Mouse (Mus musculus) adrenal gland, adult (tissue): ENCODE data around the gene Eif4g1.

ENCODE experiments used
- DNase-seq, 2 experiments: peaks; one replicate each; pipeline ENCODE4 v3.0.0; 2022 to 2023; ENCODE audit warnings: low spot score in 1 of 2; ENCODE audit not compliant: inconsistent age in 2 of 2

Eif4g1 gene

DNA sequence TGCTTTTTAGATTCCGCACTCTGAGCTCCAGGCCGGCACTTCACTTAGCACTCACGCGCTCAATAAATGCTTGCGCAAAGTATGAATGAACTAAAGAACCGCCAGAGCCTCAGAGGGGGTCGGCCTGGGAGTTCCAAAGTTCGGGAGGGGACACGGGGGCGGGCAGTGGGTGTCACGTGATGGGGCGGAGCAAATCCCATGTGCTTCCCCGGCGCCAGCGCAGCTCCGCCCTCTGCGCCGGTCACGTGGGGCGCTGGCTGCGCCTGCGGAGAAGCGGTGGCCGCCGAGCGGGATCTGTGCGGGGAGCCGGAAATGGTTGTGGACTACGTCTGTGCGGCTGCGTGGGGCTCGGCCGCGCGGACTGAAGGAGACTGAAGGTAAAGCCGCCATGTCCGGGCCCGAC is 4.4 kb downstream of the Eif4g1 start:
- peak; percentile 99 for DNase-seq

DNA sequence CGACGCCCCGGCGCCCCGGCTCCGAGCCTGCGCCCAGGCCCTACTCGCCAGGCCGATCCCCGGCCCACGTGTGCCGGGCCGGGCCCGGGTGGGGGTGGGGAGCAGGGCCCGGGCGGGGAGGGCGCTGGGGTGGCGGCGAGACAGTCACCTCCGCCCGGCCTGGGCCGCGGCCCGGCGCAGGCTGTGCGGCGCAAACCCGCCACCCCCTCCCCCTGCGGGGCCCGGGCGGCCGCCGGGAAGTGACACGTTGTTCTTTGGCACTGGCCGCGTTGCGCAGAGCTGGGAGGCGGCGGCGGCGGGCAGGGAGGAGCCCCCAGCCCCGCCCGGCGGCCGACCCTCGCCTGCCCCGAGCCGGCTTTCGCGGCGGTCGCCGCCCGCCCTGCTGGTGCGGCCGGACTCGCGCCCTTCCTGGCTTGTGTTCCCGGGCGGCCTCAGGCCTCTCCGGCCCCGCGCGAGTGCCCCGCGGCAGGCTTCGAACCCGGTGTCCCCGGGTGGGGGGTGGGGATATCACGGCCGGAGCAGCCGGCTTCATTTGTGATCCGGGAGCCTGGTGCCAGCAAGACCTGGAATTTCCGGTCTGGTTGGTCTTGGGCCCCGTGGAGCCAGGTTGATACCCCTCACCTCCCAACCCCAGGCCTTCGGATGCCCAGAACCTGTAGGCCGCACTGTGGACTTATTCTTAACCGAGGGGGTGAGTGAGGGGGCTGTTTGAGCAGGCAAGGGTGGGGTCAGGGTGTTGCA is 5.0 kb downstream of the Eif4g1 start:
- DNase-seq, result peak in 1 of 2 experiments; percentile 79

- peak; percentile 62 to 84 for DNase-seq
These were observed 5.7 kb downstream of the Eif4g1 start for GRCm38 (mm10) chr16:20673706-20674303.

DNA sequence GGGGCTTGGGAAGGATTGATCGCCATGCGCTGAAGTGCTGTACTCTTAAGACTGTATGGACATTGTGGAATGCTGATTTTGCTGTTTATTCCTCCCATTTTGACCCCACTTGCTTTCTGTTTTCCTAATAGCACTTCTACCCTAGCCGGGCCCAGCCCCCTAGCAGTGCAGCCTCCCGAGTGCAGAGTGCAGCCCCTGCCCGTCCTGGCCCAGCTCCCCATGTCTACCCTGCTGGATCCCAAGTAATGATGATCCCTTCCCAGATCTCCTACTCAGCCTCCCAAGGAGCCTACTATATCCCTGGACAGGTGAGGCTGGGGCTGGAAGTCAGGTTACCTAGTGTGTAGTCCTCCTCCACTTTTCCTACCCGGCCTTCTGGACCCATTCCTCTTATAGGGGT is 7.1 kb downstream of the Eif4g1 start:
- no peak for DNase-seq

DNA sequence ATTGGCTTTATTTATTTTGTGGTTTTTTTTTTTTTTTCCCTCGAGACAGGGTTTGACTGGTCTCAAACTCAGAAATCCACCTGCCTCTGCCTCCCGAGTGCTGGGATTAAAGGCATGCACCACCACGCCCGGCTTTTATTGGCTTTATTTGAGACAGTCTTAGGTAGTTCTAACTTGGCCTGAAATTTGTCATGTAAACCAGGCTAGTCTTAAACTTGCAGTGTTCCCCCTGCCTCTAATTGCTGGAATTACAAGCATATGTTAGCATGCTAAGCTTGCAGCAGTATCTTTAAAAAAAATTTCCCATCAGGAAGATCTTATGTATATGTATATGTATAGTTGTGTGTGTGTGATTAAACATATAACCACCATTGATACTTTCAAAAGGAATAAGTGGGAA is 8.6 kb downstream of the Eif4g1 start:
- DNase-seq, result no peak

DNA sequence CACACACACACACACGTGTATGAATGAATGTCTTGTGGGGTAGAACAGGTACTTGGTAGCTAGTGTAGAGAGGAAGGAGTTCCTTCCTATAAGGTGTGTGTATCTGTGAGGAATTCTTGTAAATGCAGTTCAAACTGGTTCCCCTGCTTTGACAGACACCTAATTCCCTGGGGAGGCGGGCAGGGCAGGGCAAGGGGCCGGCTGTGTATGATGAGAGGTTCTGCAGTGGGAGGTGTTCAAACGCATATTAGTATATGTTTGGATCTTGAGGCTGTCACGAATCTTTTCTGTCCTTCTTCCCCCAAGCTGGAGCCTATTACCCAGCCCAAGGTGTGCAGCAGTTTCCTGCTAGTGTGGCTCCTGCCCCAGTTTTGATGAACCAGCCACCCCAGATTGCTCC is 9.3 kb downstream of the Eif4g1 start:
- DNase-seq, result no peak

DNA sequence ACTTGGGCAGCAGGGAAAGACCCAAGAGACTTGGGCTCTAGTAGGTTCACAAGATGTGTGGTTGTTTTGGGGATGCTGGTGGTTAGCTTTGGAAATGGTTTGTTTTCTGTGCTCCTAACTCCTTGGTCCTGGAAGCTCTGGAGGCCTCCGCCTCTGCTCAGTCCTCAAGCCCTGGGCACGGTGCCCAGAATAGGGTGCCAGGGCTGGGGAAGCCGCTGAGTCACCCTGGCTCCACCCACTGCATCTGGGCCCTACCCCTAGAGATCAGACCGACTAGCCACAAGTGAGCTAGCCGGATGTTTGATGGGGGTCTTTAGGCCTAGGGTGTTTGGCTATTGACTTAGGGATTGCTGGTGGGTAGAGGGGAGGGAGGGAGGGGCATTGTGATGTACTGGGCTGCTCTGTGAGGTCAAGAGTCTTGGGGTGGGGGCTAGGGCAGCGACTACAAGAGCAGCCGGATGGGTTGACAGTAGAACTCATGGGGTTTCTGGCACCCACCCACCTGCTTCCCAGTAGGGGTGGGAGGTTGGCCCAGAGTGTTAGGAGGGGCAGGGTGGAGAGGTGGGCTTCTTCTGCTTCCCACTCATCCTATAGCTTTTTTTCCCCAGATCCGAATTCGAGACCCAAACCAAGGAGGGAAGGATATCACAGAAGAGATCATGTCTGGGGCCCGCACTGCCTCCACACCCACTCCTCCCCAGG is 10.0 kb downstream of the Eif4g1 start:
- DNase-seq, result peak; percentile 95 to 97

DNA sequence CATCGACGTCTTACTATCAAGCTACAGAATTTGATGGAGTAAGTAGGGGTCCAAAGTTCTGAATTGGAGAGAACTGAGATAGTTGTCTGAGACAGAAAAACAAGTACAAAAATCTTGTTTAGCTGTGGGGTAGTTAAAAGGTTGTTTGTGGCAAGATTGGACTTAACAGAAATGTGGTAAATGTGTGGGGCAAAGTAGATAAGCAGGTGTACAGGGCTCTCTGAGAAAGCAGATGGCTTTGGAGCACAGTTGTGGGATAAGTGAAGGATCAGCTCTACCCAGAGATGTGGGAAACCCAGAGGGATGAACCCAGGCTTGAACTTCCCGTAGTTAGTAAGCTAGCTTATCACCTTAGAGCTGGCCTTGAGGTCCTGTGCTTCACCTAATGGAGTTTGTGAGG is 22.7 kb downstream of the Eif4g1 start:
- no peak for DNase-seq

DNA sequence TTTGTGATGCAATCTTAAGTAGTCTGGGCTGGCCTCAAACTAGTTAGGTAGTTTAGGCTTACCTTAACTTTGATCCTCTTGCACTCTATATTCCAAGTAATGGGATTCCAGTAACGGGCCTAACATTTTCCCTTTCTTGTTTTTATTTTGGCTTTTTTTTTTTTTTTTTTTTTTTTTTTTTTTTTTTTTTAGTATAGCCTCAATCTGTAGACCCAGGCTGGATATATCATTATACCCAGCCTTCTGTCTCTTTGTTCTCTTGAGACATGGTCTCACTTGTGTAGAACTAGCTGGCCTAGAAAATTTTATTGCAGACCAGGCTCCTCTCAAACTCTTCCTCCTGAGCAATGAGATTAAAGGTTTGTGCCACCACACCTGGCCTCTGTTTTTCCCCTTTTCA is 23.5 kb downstream of the Eif4g1 start:
- DNase-seq, result no peak

DNA sequence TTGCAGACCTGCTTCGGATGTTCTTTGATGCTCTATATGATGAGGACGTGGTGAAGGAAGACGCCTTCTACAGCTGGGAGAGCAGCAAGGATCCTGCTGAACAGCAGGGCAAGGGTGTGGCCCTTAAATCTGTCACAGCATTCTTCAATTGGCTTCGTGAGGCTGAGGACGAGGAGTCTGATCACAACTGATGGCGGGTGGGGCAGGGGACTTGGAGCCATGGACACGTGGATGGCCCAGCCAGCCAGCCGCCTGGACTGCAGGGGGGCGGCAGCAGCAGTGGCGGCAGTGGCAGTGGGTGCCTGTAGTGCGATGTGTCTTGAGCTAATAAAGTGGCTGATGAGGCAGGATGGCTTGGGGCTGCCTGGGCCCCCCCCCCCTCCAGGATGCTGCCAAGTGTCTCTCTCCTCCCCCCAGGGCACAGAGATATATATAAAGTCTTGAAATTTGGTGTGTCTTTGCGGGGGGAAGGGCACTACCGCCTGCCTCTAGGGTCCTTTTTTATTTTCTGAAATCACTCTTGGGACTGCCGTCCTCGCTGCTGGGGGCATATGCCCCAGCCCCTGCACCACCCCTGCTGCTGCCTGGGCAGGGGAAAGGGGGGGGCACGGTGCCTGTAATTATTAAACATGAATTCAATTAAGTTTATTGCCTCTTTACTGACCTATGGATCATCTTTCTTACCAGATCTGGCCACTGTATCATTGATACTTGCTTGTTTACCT is 24.3 kb downstream of the Eif4g1 start:
- peak; percentile 33 to 60 for DNase-seq

DNA sequence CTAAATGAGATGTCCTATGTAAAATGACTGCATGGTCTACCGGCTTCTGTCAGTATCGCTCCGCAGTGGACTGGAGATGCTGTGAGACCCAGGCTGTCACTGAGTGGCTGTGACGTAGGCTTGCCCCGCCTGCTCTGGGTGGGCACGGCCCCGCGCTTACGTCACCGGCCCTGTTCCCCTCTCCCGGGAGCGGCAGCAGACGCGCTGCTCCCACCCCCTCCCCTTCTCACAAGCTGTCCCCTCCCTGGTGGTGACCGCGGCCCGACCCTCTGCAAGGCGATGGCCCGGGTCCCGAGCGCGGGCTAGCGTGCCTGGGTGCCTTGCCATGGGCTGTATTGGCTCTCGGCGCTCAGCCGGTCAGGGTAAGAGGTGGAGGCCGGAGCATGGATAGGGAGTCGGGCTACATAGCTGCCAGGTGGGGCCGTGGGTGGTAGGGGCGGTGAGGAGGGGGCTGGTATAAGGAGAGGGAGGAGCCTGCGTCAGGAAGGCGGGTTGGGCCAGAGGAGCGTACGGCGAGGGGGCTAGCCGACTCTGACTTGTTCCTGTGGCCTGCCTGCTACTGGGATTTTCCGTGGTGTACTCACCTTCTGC is 25.1 kb downstream of the Eif4g1 start, which contains the start of gene Fam131a:
Gene Fam131a, plus strand, starts transcription at position 131 of the 591 bp plus-strand sequence.
- DNase-seq, result peak; percentile 94 to 97

- DNase-seq, result peak; percentile 41 to 65
These were observed 26.7 kb downstream of the Eif4g1 start for GRCm38 (mm10) chr16:20694781-20695180.

- peak; percentile 89 to 94 for DNase-seq
These were observed 27.7 kb downstream of the Eif4g1 start for GRCm38 (mm10) chr16:20695622-20696323.

DNA sequence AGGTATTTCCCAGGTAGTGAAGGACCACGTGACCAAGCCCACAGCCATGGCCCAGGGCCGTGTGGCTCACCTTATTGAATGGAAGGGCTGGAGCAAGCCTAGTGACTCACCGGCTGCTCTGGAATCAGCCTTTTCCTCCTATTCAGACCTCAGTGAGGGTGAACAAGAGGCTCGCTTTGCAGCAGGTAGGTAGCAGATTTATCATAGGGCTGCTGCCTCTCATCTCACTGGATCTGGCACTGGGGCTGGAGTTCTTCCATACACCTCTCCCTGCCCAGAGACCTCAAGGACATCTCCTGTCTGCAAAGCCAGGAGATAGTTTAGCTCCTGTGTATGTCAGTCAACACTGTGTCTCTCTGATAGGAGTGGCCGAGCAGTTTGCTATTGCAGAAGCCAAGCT is 31.2 kb downstream of the Eif4g1 start:
- peak; percentile 29 to 67 for DNase-seq

- no peak for DNase-seq
These were observed 31.9 kb downstream of the Eif4g1 start for GRCm38 (mm10) chr16:20700036-20700435.

- DNase-seq, result no peak
These were observed 33.2 kb downstream of the Eif4g1 start for GRCm38 (mm10) chr16:20701316-20701715.

DNA sequence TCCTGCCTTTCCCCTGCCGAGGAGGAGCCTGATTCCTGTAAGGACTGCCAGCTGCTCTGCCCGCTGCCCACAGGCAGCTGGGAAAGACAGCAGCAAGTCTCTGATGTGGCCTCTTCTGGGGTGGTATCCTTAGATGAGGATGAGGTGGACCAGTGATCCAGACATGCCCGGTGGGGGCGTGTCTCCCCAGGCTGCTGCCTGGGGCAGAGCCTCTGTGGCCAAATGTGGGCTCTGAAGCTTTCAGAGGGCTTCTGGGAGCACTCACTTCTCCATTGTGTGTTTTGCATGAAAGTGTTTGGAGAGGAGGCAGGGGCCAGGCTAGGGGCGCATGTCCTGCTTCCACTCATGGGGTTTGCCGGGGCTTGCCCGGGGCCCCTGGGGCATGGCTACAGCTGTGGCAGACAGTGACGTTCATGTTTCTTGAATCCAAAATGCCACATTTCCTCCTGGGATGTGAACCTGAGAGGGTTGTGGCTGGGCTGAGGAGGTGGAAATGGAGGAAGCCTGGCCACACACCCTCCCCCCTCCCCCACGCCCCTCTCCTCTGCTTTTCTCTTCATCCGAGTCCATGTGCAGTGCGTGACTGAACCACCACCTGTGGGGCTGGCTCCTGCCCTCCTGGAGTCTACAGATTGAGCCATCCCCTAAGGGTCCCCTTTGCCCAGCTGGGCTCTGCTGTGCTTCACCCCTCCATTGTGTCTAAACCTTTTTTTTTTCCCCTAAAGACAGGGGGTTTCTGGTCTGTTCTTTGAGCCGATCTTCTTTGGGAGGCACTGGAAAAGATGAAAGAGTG is 33.8 kb downstream of the Eif4g1 start:
- DNase-seq, result peak in 1 of 2 experiments; percentile 22

DNA sequence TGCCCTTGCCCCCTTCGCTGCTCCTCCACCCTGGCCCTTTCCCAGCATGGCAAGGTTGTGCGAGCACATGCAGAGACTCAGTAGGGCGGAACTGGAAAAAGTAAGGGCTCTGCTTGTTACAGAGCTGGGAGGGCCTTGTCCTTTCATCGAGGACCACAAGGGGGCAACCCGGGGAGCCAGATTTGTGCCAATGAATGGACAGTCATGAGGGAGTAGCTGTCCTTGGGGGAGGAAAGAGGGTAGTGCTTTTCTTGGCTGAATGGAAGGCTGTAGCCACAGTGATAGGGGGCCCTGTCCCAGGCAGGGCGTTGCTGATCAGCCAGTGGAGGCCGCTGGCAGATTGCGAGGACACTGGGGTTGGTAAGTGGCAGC is 34.4 kb downstream of the Eif4g1 start:
- DNase-seq, result peak; percentile 90 to 96

DNA sequence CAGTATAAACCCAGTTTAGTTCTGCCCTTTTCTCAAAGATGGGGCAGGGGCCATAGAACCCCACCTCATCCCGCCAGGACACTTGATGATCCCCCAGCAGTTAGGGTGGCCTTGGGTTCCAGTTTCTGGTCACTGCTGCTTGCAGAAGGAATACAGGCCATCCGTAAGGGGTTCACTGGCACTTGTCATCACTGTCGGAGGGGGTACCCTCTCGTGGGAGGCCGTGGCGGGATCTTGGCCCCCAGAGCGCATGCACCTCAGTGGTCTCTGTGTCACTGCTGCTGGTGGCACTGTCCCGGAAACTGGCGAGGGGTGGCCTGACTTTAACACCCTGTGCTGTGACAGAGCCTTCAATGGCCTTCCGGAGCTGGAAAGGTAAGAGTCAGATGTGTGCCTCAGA is 35.0 kb downstream of the Eif4g1 start:
- peak; percentile 31 to 58 for DNase-seq
